Mouse (Mus musculus) layer of hippocampus, adult 6 months (tissue): ENCODE results near the gene Nrm. TPM values are rescaled to one million over a fixed set of nuclear protein-coding genes. Genes with fewer than 3 reads are reported as not detected.

Experiments
- long read RNA-seq, 2 experiments: library from polyadenylated mRNA; unstranded; transcript quantifications; one replicate each; pipeline ENCODE4 v2.0.0; 2019 to 2020
- microRNA-seq: library from miRNA; unstranded; fragments of <30 nt; microRNA quantifications from one replicate; pipeline ENCODE4 v1.2.0, GENCODE M21; 2020
- polyA plus RNA-seq: library from polyadenylated mRNA; unstranded; fragments of <200 nt; fragmentation: Nextera tagmentation; gene quantifications from 2 replicates; pipeline ENCODE4 v1.2.3, GENCODE M21; 2021

Nrm gene
- polyA plus RNA-seq, result 3.1 and 3.5 TPM in 2 replicates
- long read RNA-seq, experiment 1, transcript Nrm-201 (4 exons, 1,466 nt), result major isoform, 6 of 6 reads
- long read RNA-seq, experiment 1, partial matches to known transcripts, result 0 of 6 reads
- long read RNA-seq, experiment 1, other reads (novel, unspliced or antisense), result 0 of 6 reads
- long read RNA-seq, experiment 2, partial matches to known transcripts, result 0 of 2 reads
- long read RNA-seq, experiment 2, other reads (novel, unspliced or antisense), result 0 of 2 reads

GRCm38 (mm10) chr17:35861198-35861857, at the start of gene Nrm:
Gene Nrm, plus strand, starts transcription at chr17:35861318.

GRCm38 (mm10) chr17:35821439-35822430, 39.4 kb upstream of the Nrm start, which contains the start of gene Ier3:
Gene Ier3, plus strand, starts transcription at chr17:35821684.

GRCm38 (mm10) chr17:35822964-35823937, 37.9 kb upstream of the Nrm start, which contains the start of gene Flot1:
Gene Flot1, plus strand, starts transcription at chr17:35823230.

GRCm38 (mm10) chr17:35838122-35838544, 23.0 kb upstream of the Nrm start, which contains the start of gene Tubb5:
Gene Tubb5, minus strand, starts transcription at chr17:35838306.

DNA sequence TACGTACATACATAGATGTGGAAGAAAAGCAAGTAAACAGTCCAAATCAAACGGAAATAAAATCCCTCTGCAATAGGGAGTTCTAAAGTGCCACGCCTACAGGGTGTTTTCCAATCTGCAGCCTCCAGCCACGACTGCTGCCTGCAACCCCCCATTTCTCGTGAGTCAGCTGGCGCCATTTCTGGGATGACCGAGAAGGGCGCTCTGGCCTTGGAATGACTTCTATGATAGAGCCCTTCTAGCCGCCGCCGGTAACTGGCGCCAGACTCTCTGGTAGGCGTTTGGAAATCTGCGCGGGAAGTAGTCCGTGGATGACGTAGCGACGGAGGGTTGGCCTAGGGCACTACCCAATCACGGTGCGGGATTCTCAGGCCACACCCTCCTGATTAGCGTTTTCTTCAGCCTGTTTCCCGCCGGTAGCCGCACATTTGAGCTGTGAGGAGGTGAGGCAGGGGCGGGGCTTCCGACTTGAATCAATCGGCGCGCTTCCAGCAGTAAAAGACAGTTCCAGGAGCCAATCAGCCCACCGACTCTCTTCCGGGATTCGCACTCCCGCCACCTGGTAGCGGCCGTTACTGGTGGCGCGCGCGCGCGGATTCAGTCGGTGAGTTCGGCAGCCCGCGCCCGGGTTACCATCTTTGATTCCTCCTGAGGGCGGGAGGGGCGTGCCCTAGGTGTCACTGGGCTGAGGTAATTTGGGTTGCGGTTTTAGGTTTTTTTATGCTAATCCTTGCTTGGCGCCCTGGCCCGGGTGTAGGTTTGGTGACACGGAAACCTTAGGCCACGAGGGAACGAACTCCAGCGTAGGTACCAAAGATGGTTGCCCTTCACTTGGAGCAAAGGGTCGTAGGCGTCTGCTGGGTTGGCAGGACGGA, 19.8 kb upstream of the Nrm start, which contains the start of gene Mdc1:
TSS of gene Mdc1 (plus strand) at position 440 of the 875 bp plus-strand sequence.

GRCm38 (mm10) chr17:35865481-35866280, 4.6 kb downstream of the Nrm start, which contains the start of gene Ppp1r18:
Gene Ppp1r18, plus strand, starts transcription at chr17:35865593.

DNA sequence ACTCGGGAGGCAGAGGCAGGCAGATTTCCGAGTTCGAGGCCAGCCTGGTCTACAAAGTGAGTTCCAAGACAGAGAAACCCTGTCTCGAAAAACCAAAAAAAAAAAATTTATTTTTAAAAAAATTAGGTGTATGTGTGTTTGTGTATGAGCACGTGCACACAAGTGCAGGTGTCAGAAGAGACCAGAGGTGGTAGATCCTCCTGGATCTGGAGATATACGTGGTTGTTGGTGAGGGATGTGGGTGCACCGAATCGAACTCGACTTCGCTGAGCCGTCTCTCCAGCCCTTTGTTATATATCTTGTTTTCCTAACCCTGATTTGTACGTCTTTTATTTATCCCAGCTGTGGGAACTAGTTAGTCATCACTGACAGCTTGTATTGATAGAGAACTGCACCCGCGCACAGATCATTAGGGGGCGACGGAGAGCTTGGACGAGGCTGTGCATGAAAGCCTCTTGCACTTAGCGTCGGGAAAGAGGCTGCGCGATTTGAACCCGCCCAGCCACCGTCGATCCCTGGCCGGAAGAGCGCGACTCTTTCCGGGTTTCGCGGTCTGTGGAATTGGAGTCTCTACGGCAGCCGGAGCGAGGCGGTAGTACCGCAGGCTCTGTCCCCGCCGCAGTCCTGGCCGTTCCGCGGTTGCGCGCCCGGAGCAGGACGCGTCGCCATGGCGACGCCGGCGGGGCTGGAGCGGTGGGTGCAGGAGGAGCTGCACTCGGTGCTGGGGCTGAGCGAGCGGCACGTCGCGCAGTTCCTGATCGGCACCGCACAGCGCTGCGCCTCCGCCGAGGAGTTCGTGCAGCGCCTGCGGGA, 18.3 kb downstream of the Nrm start, which contains the start of gene Dhx16:
TSS of gene Dhx16 (plus strand) at position 575 of the 813 bp plus-strand sequence.

GRCm38 (mm10) chr17:35896781-35897643, 35.9 kb downstream of the Nrm start, which contains the start of gene 2310061I04Rik:
Gene 2310061I04Rik, minus strand, starts transcription at chr17:35897431.

DNA sequence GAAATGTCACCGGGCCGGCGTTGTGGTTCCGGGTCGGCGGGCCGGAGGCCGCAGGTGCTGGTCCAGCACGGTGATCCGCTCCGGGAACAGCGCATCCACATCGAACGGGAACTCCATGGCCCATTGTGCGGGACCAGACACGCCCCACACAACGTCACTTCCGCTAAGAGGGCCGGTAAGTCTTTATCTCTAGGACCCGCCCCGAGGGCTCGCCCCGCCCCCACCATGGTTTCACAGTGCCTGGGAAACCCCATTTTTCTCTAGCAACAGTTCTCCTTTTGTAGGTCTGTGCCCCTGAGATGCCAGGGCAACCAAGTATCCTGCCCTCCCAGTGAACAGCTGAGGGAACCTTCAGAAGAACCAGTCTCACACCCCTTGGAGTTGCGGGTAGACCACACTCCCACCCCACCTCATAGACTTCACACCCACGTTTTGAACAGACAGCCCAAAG, 48.8 kb downstream of the Nrm start, which contains the start of gene Atat1:
TSS of gene Atat1 (minus strand) at position 157 of the 451 bp plus-strand sequence.

Small RNA genes lying within 50 kb of the gene (microRNA-seq; reads per million reads assigned to microRNA genes)
- not detected for gene Gm28033

Other genes starting within 250 kb of the Nrm start
- not detected in 2 replicates for gene Gm9573, start 234.7 kb upstream of the Nrm start, polyA plus RNA-seq
- gene Mucl3, start 217.6 kb upstream of the Nrm start, polyA plus RNA-seq, result not detected in 2 replicates
- gene Vars2, start 193.7 kb upstream of the Nrm start, polyA plus RNA-seq, result 2.7 and 3.8 TPM in 2 replicates
- 28.3 and 28.8 TPM in 2 replicates for gene Gtf2h4, start 187.6 kb upstream of the Nrm start, polyA plus RNA-seq
- 19.8 and 22.8 TPM in 2 replicates for gene Ddr1, start 156.7 kb upstream of the Nrm start, polyA plus RNA-seq
- gene Ier3, start 39.6 kb upstream of the Nrm start, polyA plus RNA-seq, result 6.3 and 7.1 TPM in 2 replicates
- 109 and 126 TPM in 2 replicates for gene Flot1, start 38.1 kb upstream of the Nrm start, polyA plus RNA-seq
- 614 and 636 TPM in 2 replicates for gene Tubb5, start 23.0 kb upstream of the Nrm start, polyA plus RNA-seq
- 1.6 and 3.2 TPM in 2 replicates for gene Mdc1, start 19.8 kb upstream of the Nrm start, polyA plus RNA-seq
- 1.6 and 1.8 TPM in 2 replicates for gene Ppp1r18, start 4.3 kb downstream of the Nrm start, polyA plus RNA-seq
- gene Dhx16, start 18.5 kb downstream of the Nrm start, polyA plus RNA-seq, result 8.7 and 8.9 TPM in 2 replicates
- 57.1 and 72.3 TPM in 2 replicates for gene 2310061I04Rik, start 36.1 kb downstream of the Nrm start, polyA plus RNA-seq
- 47.2 and 55.1 TPM in 2 replicates for gene Atat1, start 48.8 kb downstream of the Nrm start, polyA plus RNA-seq
- 63.7 and 64.4 TPM in 2 replicates for gene Mrps18b, start 55.1 kb downstream of the Nrm start, polyA plus RNA-seq
- gene Ppp1r10, start 55.1 kb downstream of the Nrm start, polyA plus RNA-seq, result 17.2 and 18.5 TPM in 2 replicates
- 44.3 and 58.3 TPM in 2 replicates for gene Abcf1, start 108.4 kb downstream of the Nrm start, polyA plus RNA-seq
- gene Gnl1, start 118.5 kb downstream of the Nrm start, polyA plus RNA-seq, result 20.1 and 23.4 TPM in 2 replicates
- gene Prr3, start 118.9 kb downstream of the Nrm start, polyA plus RNA-seq, result 14.1 and 16.1 TPM in 2 replicates
- 2.0 and 2.2 TPM in 2 replicates for gene H2-T24, start 159.2 kb downstream of the Nrm start, polyA plus RNA-seq
- gene H2-T23, start 171.5 kb downstream of the Nrm start, polyA plus RNA-seq, result 11.5 and 14.4 TPM in 2 replicates
- 16.1 and 16.5 TPM in 2 replicates for gene H2-T22, start 181.4 kb downstream of the Nrm start, polyA plus RNA-seq
- gene Gm6034, start 181.6 kb downstream of the Nrm start, polyA plus RNA-seq, result not detected in 2 replicates
- not detected in 2 replicates for gene Gm11127, start 197.1 kb downstream of the Nrm start, polyA plus RNA-seq